Mouse (Mus musculus) forebrain, embryonic 10.5 days (tissue): ENCODE data around the gene Arhgap10. TPM values are rescaled to one million over a fixed set of nuclear protein-coding genes. Genes with fewer than 3 reads are reported as not detected.
A peak's percentile ranks its signal among the peaks of the same experiment; 100 is the strongest.

Experiments
- DNase-seq: peaks from one replicate; pipeline ENCODE4 v3.0.0-alpha.2; 2017; ENCODE audit warnings: low spot score; ENCODE audit errors: extremely low spot score
- H3K27ac ChIP-seq: fragments of 300-500 bp; sonication (generic); 2 replicates; pipeline ENCODE4 v1.5.1; 2016; ENCODE audit warnings: mild to moderate bottlenecking
- H3K27me3 ChIP-seq: fragments of 300-500 bp; sonication (generic); 2 replicates; pipeline ENCODE4 v1.6.1; 2016; ENCODE audit warnings: mild to moderate bottlenecking; ENCODE audit not compliant: poor library complexity, severe bottlenecking
- H3K36me3 ChIP-seq: fragments of 300-500 bp; sonication (generic); replicated peaks from 2 replicates; pipeline ENCODE4 v1.6.1; 2016; ENCODE audit warnings: mild to moderate bottlenecking, moderate library complexity
- H3K4me1 ChIP-seq: fragments of 300-500 bp; sonication (generic); 2 replicates; pipeline ENCODE4 v1.6.1; 2016
- H3K4me3 ChIP-seq: fragments of 300-500 bp; sonication (generic); 2 replicates; pipeline ENCODE4 v1.5.1; 2016; ENCODE audit warnings: mild to moderate bottlenecking, moderate library complexity
- H3K9me3 ChIP-seq: fragments of 300-500 bp; sonication (generic); 2 replicates; pipeline ENCODE4 v1.6.1; 2016; ENCODE audit warnings: mild to moderate bottlenecking, moderate library complexity
- WGBS: fragments of 180-500 bp; shearing (Covaris S2); methylation state at CpG from one replicate; pipeline ENCODE4 v1.1.7; 2016; 5-methylcytosine and 5-hydroxymethylcytosine counted together
- polyA plus RNA-seq: library from polyadenylated mRNA; unstranded; fragments of >200 nt; fragmentation: Nextera tagmentation; extraction: Ambion mirVana; gene quantifications from 2 replicates; pipeline ENCODE4 v1.2.1, GENCODE M21; 2016

Gene Arhgap10
- polyA plus RNA-seq, 1 experiment from 2014 or later: 21.0 TPM

GRCm38 (mm10) chr8:77360853-77361252 lies 156.9 kb downstream of the Arhgap10 start:
- no peaks in the 10 kb centered on the region for H3K27me3 ChIP-seq
- 86% methylated on average over 5 of the region's 5 CpGs for WGBS
- DNase-seq: no peak

GRCm38 (mm10) chr8:77360423-77360822 lies 157.3 kb downstream of the Arhgap10 start:
- H3K27ac ChIP-seq: no peak overlapping the region
- H3K36me3 ChIP-seq: peaks cover 5% of the 10 kb centered on the region; the same call in 1 of the 2 replicates
- peaks cover 10% of the 10 kb centered on the region for H3K4me1 ChIP-seq
- H3K27me3 ChIP-seq: no peaks in the 10 kb centered on the region
- no peak overlapping the region for H3K4me3 ChIP-seq
- WGBS: 91% methylated on average over 5 of the region's 5 CpGs
- DNase-seq: no peak
- H3K9me3 ChIP-seq: no peaks in the 10 kb centered on the region

More at GRCm38 (mm10) chr8:77360853-77361252, 156.9 kb downstream of the Arhgap10 start:
- peaks cover 5% of the 10 kb centered on the region; the same call in 1 of the 2 replicates for H3K36me3 ChIP-seq
- no peak overlapping the region for H3K27ac ChIP-seq
- no peak overlapping the region for H3K4me3 ChIP-seq
- H3K9me3 ChIP-seq: no peaks in the 10 kb centered on the region
- H3K4me1 ChIP-seq: peaks cover 10% of the 10 kb centered on the region

- Histone ChIP-seq H3K36me3 (0 out of 2 replicates have a peak, but pooled peaks cover 5% of the 10 kb centered on the region), H3K4me3 (no peak overlapping the region), H3K27ac (no peak overlapping the region), H3K9me3 (no peaks in the 10 kb centered on the region), H3K4me1 (peaks cover 15% of the 10 kb centered on the region), H3K27me3 (no peaks in the 10 kb centered on the region)
- no peak for DNase-seq
- WGBS: 77% methylated on average over 8 of the region's 8 CpGs
Observed at GRCm38 (mm10) chr8:77357126-77357525, 160.6 kb downstream of the Arhgap10 start.

GRCm38 (mm10) chr8:77355344-77355743 lies 162.4 kb downstream of the Arhgap10 start:
- WGBS: 85% methylated on average over 5 of the region's 5 CpGs
- no peak overlapping the region for H3K27ac ChIP-seq

DNA sequence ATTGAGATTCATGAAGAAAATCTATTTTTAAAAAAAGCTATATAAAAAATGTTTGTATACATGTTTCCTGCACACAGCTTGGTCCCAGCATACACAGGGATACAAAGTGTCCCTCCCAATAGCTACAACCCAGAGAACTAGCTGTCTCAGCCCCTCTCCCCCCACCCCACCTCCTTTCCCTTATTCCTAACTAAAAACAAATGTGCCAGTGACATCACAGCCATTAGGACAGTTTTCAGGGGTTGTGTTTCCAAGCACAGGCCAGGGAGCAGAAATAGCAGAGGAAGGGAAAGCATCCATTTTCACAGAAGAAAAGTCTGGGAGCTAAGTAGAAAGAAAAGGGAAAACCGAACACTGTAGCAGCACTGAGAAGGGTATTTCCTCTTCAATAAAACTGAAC lies 163.6 kb downstream of the Arhgap10 start:
- Histone ChIP-seq H3K4me1 (peaks cover 20% of the 10 kb centered on the region), H3K4me3 (no peak overlapping the region), H3K27ac (no peak overlapping the region), H3K9me3 (no peaks in the 10 kb centered on the region), H3K27me3 (no peaks in the 10 kb centered on the region), H3K36me3 (no peaks in the 10 kb centered on the region)
- no peak for DNase-seq
- WGBS: 94% methylated on average over 1 of the region's 1 CpGs

More at GRCm38 (mm10) chr8:77355344-77355743, 162.4 kb downstream of the Arhgap10 start:
- Histone ChIP-seq H3K36me3 (0 out of 2 replicates have a peak, but pooled peaks cover 4% of the 10 kb centered on the region), H3K27me3 (no peaks in the 10 kb centered on the region), H3K9me3 (no peaks in the 10 kb centered on the region), H3K4me1 (peaks cover 10% of the 10 kb centered on the region), H3K4me3 (no peak overlapping the region)
- DNase-seq: no peak

- no peak for DNase-seq
- no peak overlapping the region for H3K4me3 ChIP-seq
- no peaks in the 10 kb centered on the region for H3K36me3 ChIP-seq
- WGBS: 88% methylated on average over 9 of the region's 9 CpGs
- H3K27me3 ChIP-seq: no peaks in the 10 kb centered on the region
- H3K27ac ChIP-seq: no peak overlapping the region
- no peaks in the 10 kb centered on the region for H3K9me3 ChIP-seq
- peaks cover 20% of the 10 kb centered on the region for H3K4me1 ChIP-seq
Observed at GRCm38 (mm10) chr8:77351177-77351860, 166.4 kb downstream of the Arhgap10 start.

DNA sequence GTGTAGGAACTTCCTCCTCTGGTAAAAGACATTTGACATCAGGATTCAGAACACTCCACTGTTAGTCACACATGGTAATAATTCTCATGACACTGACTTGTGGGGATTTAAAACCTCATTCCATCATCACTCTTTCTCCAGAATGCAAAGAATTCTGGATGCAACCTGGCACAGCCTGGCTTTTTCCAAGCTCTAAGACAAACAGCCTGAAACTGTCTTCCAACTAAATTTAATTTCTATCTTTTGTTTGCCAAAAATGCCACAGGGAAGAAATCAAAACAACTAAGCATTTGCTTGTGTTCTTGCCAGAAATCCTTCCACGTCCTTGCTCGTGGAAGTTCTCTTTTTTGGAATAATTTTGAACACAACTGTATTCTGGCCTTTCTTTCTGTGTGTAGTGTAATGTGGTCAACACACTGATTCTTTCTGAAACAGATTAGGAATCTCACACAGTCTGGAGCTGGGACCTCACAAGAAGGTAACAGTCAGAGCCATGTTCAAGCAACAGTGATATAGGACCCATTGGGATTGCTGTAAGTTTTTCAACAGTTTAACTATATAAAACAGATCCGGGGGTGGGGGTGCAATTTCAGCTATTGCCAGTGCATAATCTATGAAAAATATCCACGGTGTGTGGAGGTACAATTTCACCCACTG lies 167.5 kb downstream of the Arhgap10 start:
- Histone ChIP-seq H3K27ac (no peak overlapping the region), H3K27me3 (no peaks in the 10 kb centered on the region), H3K4me1 (peaks cover 20% of the 10 kb centered on the region), H3K36me3 (0 out of 2 replicates have a peak, but pooled peaks cover 4% of the 10 kb centered on the region), H3K9me3 (no peaks in the 10 kb centered on the region), H3K4me3 (no peak overlapping the region)
- WGBS: 91% methylated on average over 4 of the region's 4 CpGs
- no peak for DNase-seq

DNA sequence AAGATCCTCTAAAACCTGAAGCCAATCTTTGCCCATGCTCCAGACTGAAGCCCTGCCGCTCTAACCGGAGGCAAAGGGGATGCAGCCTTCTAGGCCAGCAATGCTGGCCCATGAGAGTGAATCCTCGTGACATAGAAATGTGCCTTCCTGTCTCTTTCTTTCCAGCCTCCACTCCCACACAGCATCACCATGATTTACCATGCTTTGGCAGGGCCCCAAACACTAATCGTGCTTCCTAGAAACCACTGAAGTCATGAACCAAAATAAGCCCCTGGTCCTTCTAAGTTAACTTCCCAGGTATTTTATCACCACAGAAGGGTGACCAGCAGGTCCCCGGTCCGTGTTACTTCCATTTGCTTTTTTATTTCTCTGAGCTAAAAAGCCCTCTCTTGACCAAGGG lies 173.8 kb downstream of the Arhgap10 start:
- no peak overlapping the region for H3K27ac ChIP-seq
- 0 out of 2 replicates have a peak, but pooled peaks cover 12% of the 10 kb centered on the region for H3K36me3 ChIP-seq
- no peaks in the 10 kb centered on the region for H3K27me3 ChIP-seq
- H3K4me3 ChIP-seq: no peak overlapping the region
- H3K4me1 ChIP-seq: peaks cover 24% of the 10 kb centered on the region
- no peak for DNase-seq
- H3K9me3 ChIP-seq: no peaks in the 10 kb centered on the region
- WGBS: 97% methylated on average over 6 of the region's 6 CpGs

GRCm38 (mm10) chr8:77343335-77343734 lies 174.4 kb downstream of the Arhgap10 start:
- WGBS: 96% methylated on average over 3 of the region's 3 CpGs
- Histone ChIP-seq H3K27ac (no peak overlapping the region), H3K27me3 (no peaks in the 10 kb centered on the region), H3K4me3 (no peak overlapping the region), H3K4me1 (peaks cover 24% of the 10 kb centered on the region), H3K36me3 (0 out of 2 replicates have a peak, but pooled peaks cover 12% of the 10 kb centered on the region), H3K9me3 (no peaks in the 10 kb centered on the region)
- no peak for DNase-seq

DNA sequence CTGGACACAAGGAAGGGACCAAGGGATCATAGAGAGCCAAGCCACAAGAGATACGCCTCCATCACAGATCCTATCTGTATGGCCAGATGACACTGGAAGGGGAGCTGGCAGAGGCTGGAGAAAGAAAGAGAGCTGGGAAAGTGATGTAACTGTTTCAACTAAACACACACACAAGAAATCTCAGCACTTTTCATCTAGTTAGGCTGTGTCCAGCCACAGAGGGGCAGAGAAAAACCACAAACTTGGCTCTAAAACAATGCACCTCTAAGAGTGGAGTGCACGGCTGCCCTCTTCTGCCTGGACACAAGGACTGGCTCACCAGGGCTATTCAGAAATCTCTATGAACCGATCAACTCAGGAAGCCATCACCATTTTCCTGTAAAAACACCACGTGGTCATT lies 175.6 kb downstream of the Arhgap10 start:
- H3K36me3 ChIP-seq: 0 out of 2 replicates have a peak, but pooled peaks cover 12% of the 10 kb centered on the region
- H3K27me3 ChIP-seq: no peaks in the 10 kb centered on the region
- no peak overlapping the region for H3K4me3 ChIP-seq
- H3K9me3 ChIP-seq: no peaks in the 10 kb centered on the region
- no peak overlapping the region for H3K27ac ChIP-seq
- DNase-seq: no peak
- WGBS: 84% methylated on average over 4 of the region's 4 CpGs
- H3K4me1 ChIP-seq: peaks cover 24% of the 10 kb centered on the region

- Histone ChIP-seq H3K27ac (peak overlapping the region; percentile 25; the same call in 1 of the 2 replicates), H3K36me3 (0 out of 2 replicates have a peak, but pooled peaks cover 12% of the 10 kb centered on the region), H3K4me3 (no peak overlapping the region), H3K9me3 (no peaks in the 10 kb centered on the region), H3K4me1 (peaks cover 24% of the 10 kb centered on the region), H3K27me3 (no peaks in the 10 kb centered on the region)
- no peak for DNase-seq
- 64% methylated on average over 9 of the region's 9 CpGs for WGBS
Observed at GRCm38 (mm10) chr8:77341329-77341728, 176.4 kb downstream of the Arhgap10 start.

GRCm38 (mm10) chr8:77340046-77340747 lies 177.6 kb downstream of the Arhgap10 start:
- peaks cover 24% of the 10 kb centered on the region for H3K4me1 ChIP-seq
- WGBS: 85% methylated on average over 6 of the region's 6 CpGs
- H3K27me3 ChIP-seq: no peaks in the 10 kb centered on the region
- DNase-seq: no peak
- H3K4me3 ChIP-seq: no peak overlapping the region
- H3K9me3 ChIP-seq: no peaks in the 10 kb centered on the region
- H3K36me3 ChIP-seq: 0 out of 2 replicates have a peak, but pooled peaks cover 7% of the 10 kb centered on the region
- peak overlapping the region; percentile 48; the same call in 1 of the 2 replicates for H3K27ac ChIP-seq
